Mouse (Mus musculus) thymus, adult 2 months (tissue): ENCODE data around the gene Nav3. TPM values are rescaled to one million over a fixed set of nuclear protein-coding genes. Genes with fewer than 3 reads are reported as not detected.

ENCODE experiments used
- DNase-seq: peaks from one replicate; pipeline ENCODE4 v3.0.0; 2021
- H3K27ac ChIP-seq: fragments of 200-500 bp; 2 replicates; pipeline ENCODE4 v1.5.1; 2012; ENCODE audit warnings: low read length, control low read depth; ENCODE audit not compliant: control insufficient read depth, insufficient read depth
- H3K27me3 ChIP-seq: fragments of 200-500 bp; 2 replicates; pipeline ENCODE4 v1.6.1; 2012; ENCODE audit warnings: mild to moderate bottlenecking, low read length, moderate library complexity, mixed read lengths; ENCODE audit not compliant: control insufficient read depth, insufficient read depth
- H3K36me3 ChIP-seq: fragments of 200-500 bp; 2 replicates; pipeline ENCODE4 v1.6.1; 2012; ENCODE audit warnings: mild to moderate bottlenecking, low read length, moderate library complexity; ENCODE audit not compliant: control insufficient read depth, insufficient read depth
- H3K4me1 ChIP-seq: fragments of 200-500 bp; replicated peaks from 2 replicates; pipeline ENCODE4 v1.6.1; 2012; ENCODE audit warnings: low read length; ENCODE audit not compliant: control insufficient read depth, insufficient read depth
- H3K4me3 ChIP-seq: fragments of 200-500 bp; 2 replicates; pipeline ENCODE4 v1.5.1; 2012; ENCODE audit warnings: mild to moderate bottlenecking, low read length, control low read depth, moderate library complexity; ENCODE audit not compliant: control insufficient read depth, insufficient read depth
- CTCF ChIP-seq: fragments of 200-500 bp; IDR thresholded peaks from 2 replicates; pipeline ENCODE4 v1.5.1; 2012; ENCODE audit warnings: mild to moderate bottlenecking, control low read depth, low read length, moderate library complexity, borderline replicate concordance; ENCODE audit not compliant: control insufficient read depth, poor library complexity, insufficient read depth; ENCODE audit errors: extremely low read depth
- POLR2A ChIP-seq: fragments of 200-500 bp; IDR thresholded peaks from 2 replicates; pipeline ENCODE4 v1.6.1; 2012; ENCODE audit warnings: mild to moderate bottlenecking, low read length, control low read depth, moderate library complexity; ENCODE audit not compliant: control insufficient read depth, poor library complexity, insufficient read depth; ENCODE audit errors: extremely low read depth
- WGBS: fragments of 180-500 bp; shearing (Covaris S2); methylation state at CpG from one replicate; pipeline ENCODE4 v1.1.7; 2018; 5-methylcytosine and 5-hydroxymethylcytosine counted together
- polyA plus RNA-seq: library from polyadenylated mRNA; depleted of rRNA; stranded (reverse); fragments of >200 nt; gene quantifications from 2 replicates; pipeline ENCODE4 v1.2.3, GENCODE M21; 2012

The Nav3 gene
- polyA plus RNA-seq, 1 experiment: 0.46 TPM

DNA sequence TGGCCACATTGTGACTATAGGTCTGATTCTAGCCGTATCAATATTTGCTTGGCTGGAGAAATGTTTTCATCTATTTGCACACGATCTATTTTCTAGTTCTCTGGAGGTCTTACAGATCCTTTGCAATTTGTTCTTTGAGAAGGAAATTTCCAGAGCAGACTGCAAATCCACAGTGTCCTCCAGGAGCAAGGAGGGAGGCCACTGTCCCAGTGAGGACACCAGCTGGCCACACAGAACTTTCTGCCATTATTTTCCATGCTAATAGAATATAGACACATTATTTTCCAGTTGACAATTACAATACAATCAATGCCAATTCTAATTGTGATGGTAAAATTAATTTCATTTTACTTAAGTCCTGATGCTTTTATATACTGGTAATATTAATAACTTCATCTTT, 783.1 kb downstream of the Nav3 start:
- DNase-seq: no peak
- no peak overlapping the region for H3K27ac ChIP-seq
- WGBS: 88% methylated on average over 2 of the region's 2 CpGs

DNA sequence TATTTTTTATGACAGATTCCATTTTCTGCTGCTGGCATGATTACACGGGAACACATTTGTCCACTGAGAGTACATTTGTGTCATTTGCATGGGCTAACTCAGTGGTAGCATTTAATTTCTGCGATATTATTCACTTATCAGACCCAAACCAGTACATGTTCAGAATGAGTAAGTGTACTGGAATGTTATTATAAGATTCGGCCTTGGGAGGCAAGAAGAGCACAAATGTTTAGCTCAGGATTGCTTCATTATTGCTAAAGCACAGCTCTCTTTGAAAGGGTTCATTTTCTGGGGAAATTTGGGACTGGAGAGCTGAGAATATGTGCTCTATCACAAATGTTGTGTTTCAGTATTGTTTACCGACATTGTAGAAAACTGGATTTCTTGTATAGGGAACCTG, 788.6 kb downstream of the Nav3 start:
- H3K4me1 ChIP-seq: no peaks in the 10 kb centered on the region
- H3K4me3 ChIP-seq: no peak overlapping the region
- WGBS: 80% methylated on average over 4 of the region's 4 CpGs
- H3K27me3 ChIP-seq: no peaks in the 10 kb centered on the region
- H3K27ac ChIP-seq: no peak overlapping the region
- no peak for DNase-seq
- H3K36me3 ChIP-seq: no peaks in the 10 kb centered on the region
- TF ChIP-seq CTCF: no peak
- no peak for TF ChIP-seq POLR2A

More for the DNA sequence above, 783.1 kb downstream of the Nav3 start:
- Histone ChIP-seq H3K27me3 (no peaks in the 10 kb centered on the region), H3K36me3 (no peaks in the 10 kb centered on the region), H3K4me3 (no peak overlapping the region), H3K4me1 (no peaks in the 10 kb centered on the region)
- no peak for TF ChIP-seq POLR2A
- no peak for TF ChIP-seq CTCF

DNA sequence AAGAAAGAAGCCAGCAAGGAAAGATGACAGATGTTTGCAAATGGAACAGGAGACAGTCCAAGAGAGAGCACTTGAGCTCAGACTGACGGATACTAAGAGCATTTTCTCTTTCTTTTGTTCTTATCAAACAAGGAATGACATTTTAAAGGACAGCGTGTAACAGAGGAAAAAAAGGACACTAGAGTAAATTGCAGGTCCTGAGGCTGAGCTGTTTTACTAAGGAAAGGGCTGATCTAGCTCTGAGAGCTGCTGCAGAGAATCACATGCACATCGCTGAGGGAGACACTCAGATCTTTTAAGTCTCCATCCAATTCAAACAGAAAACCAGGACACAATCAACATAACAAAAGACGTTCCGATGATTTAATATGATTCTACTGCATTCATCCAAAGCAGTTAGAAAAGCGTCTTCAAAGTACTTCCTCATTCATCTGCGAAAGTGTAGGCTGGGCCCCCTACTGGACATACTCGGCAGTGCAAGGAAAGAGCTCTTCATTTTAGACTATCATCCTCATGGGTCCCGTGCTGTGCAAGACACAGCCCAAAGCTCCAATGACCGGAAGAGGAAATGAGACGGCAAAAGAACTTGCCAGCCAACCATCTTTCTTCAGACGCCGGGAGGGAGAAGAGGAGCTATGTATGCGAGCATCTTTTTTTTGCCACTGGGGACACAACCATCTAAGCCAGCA, 791.2 kb downstream of the Nav3 start:
- Histone ChIP-seq H3K27me3 (no peaks in the 10 kb centered on the region), H3K4me3 (no peak overlapping the region), H3K4me1 (no peaks in the 10 kb centered on the region), H3K36me3 (no peaks in the 10 kb centered on the region), H3K27ac (no peak overlapping the region)
- TF ChIP-seq CTCF (no peak), POLR2A (no peak)
- WGBS: 24% methylated on average over 14 of the region's 14 CpGs
- DNase-seq: no peak

DNA sequence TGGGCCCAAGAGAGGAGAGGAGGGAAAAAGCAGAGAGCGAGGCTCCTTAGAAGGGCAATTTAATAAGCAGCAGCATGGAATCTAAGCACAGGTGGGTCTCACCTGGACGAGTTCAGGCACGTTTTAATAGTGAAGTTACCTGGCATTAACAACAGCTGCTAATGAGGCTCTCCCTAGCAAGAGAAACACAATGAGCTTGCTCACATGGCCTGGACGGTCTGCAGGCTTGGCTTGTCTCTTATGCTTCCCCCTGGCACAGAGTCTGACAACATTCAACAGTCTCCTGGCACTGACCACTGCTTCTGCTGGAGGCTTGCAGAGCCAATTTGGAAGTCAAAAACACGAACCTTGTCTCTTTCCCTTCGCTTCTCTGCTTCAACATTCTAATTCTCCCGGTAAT, 804.5 kb downstream of the Nav3 start:
- 77% methylated on average over 7 of the region's 7 CpGs for WGBS
- no peak for DNase-seq
- Histone ChIP-seq H3K27me3 (no peaks in the 10 kb centered on the region), H3K4me1 (no peaks in the 10 kb centered on the region), H3K36me3 (no peaks in the 10 kb centered on the region), H3K4me3 (no peak overlapping the region), H3K27ac (no peak overlapping the region)
- TF ChIP-seq POLR2A (no peak), CTCF (no peak)

DNA sequence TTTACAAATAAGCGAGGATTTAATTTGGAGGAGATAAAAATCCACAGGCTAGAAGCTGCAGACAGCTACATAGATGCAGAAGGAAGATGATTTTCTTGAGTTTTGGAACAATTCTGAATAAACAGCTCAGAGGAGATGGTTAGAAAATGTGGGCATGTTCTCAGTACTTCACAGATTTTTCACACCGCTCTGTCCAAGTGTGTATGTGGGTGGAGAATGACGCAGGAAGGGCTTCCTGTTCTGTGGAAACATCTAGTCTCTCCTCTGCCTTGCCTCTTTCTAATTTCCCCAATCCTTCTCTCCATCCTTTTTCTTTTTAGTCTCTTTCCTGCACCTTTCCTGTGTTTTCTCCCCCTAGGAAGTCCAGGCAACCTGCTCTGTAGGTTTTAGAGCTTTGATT, 812.4 kb downstream of the Nav3 start:
- H3K27ac ChIP-seq: no peak overlapping the region
- DNase-seq: no peak
- no peak overlapping the region for H3K4me3 ChIP-seq
- H3K36me3 ChIP-seq: no peaks in the 10 kb centered on the region
- no peak for TF ChIP-seq POLR2A
- TF ChIP-seq CTCF: no peak
- H3K27me3 ChIP-seq: no peaks in the 10 kb centered on the region
- H3K4me1 ChIP-seq: no peaks in the 10 kb centered on the region
- 85% methylated on average over 3 of the region's 3 CpGs for WGBS

DNA sequence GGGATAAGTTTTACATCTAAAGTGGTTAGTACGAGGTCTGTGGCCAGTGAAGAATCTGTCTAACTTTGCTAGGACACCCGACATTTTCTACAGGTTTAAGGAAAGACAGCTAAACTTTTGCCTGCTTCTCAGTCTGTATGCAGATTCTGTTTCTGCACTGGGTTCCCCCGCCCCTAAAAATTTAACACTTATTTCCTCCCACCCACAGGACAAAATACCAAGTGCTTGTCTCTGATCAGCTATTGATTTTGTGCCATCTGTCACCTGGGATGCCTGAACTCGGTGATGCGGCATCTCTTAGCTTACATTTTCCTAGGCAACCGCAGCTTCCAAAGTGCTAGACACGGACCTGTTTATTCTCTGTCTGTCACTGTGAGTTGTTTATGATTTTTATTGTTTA, 814.2 kb downstream of the Nav3 start:
- no peak for DNase-seq
- no peaks in the 10 kb centered on the region for H3K4me1 ChIP-seq
- no peak overlapping the region for H3K4me3 ChIP-seq
- WGBS: 88% methylated on average over 7 of the region's 7 CpGs
- no peaks in the 10 kb centered on the region for H3K36me3 ChIP-seq
- no peaks in the 10 kb centered on the region for H3K27me3 ChIP-seq
- no peak overlapping the region for H3K27ac ChIP-seq
- TF ChIP-seq CTCF: no peak

DNA sequence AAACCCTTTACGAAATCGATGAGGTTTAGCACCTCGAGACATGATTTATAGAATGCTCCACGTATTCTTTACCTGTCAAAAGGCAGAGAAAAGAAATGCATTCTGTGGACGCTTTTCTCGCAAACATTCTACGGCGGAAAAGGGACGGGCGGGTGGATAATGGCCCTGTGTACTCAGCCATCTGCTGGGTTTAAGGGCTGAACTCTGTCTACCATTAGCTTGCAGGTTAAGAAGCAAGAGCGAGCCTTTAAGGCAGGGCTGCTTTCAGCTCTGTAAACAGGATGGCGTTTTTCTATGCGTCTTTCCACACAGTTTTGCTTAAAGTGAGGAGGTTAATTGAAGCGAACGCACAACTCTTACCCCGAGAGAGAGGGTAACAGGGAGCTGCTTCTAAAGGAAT, 818.3 kb downstream of the Nav3 start:
- H3K27me3 ChIP-seq: no peaks in the 10 kb centered on the region
- WGBS: 91% methylated on average over 16 of the region's 16 CpGs
- H3K4me1 ChIP-seq: no peaks in the 10 kb centered on the region
- H3K27ac ChIP-seq: no peak overlapping the region
- no peak for DNase-seq
- no peaks in the 10 kb centered on the region for H3K36me3 ChIP-seq
- no peak overlapping the region for H3K4me3 ChIP-seq
- TF ChIP-seq POLR2A (no peak), CTCF (no peak)
